Comparison of ENCODE assay signal across 27 mouse cellular contexts in the genomic region with DNA sequence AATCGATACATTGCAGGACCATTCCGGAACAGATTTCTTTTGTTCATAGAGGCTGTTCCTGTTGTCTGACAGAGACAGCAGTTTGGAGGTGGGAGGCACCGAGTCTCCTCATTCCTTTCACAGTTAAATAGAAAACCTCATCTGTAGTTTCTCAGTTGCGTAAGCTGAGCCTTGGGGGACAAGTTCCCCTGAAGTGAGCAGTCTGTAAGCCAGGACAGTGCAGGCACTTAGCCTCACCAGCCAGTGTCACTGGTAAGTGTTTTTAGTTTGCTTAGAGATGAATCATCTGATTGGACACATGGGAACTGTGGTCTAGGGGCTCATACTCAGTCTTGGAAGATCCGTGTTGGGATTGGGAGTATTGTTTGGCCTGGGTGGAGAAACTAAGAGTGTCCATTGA. TPM values are rescaled to one million over a fixed set of nuclear protein-coding genes. Genes with fewer than 3 reads are reported as not detected.
DNase-seq lines count a peak whose midpoint lies in the region; ATAC-seq and TF ChIP-seq lines count a peak whose summit lies in the region.
"Had no signal": no experiment of that assay in that cellular context is flagged by ENCODE, and none has a peak within 500 bp of the region (broad histone marks: within the 10 kb centered on the region; RNA-seq: fewer than 3 reads in every experiment).

A gene (plus strand): TSS at position 154 of the 400 bp plus-strand sequence.

- DNase-seq in embryonic facial prominence, embryonic 10.5 days (ENCODE audit: low spot score), result no peak
- peak; percentile 21 for DNase-seq in hindbrain, embryonic 11.5 days (ENCODE audit: low spot score)
- DNase-seq in hindbrain, postnatal 0 days (ENCODE audit: low spot score), result no peak
- peak; percentile 85 for DNase-seq in midbrain, embryonic 11.5 days (ENCODE audit: low spot score, missing footprints)
- no peak for DNase-seq in midbrain, postnatal 0 days (ENCODE audit: low spot score)
- DNase-seq in left cerebral cortex, adult 9 months (ENCODE audit: low spot score in 2 of 2), result no peak

- H3K4me2 ChIP-seq in embryonic facial prominence, embryonic 13.5 days, result no peak within 1 kb of the TSS
- no peak within 1 kb of the TSS for H3K4me2 ChIP-seq in hindbrain, embryonic 11.5 days (replicated peaks; ENCODE audit: low read depth, low read length)
- H3K4me2 ChIP-seq in hindbrain, postnatal 0 days (ENCODE audit: low read depth, low read length), result no peak within 1 kb of the TSS
- no peak within 1 kb of the TSS for H3K4me2 ChIP-seq in midbrain, embryonic 11.5 days
- no peak within 1 kb of the TSS for H3K4me2 ChIP-seq in midbrain, postnatal 0 days (ENCODE audit: low read depth, low read length, poor library complexity, severe bottlenecking)
- H3K4me2 ChIP-seq: heart, embryonic 12.5 days; kidney, embryonic 15.5 days; limb, embryonic 12.5 days; liver, embryonic 15.5 days; lung, embryonic 14.5 days; neural tube, embryonic 12.5 days had no signal

- H3K9me3 ChIP-seq in embryonic facial prominence, embryonic 13.5 days, result no peaks in the 10 kb centered on the region
- H3K9me3 ChIP-seq in embryonic facial prominence, embryonic 10.5 days, result no peaks in the 10 kb centered on the region
- no peaks in the 10 kb centered on the region for H3K9me3 ChIP-seq in hindbrain, embryonic 11.5 days (ENCODE audit: control insufficient read depth, low read length)
- H3K9me3 ChIP-seq in hindbrain, postnatal 0 days (ENCODE audit: low read length), result no peaks in the 10 kb centered on the region
- H3K9me3 ChIP-seq in midbrain, embryonic 11.5 days (ENCODE audit: control insufficient read depth, low read length), result no peaks in the 10 kb centered on the region
- H3K9me3 ChIP-seq in midbrain, postnatal 0 days (ENCODE audit: low read length), result no peaks in the 10 kb centered on the region
- H3K9me3 ChIP-seq: heart, embryonic 12.5 days; kidney, embryonic 15.5 days; limb, embryonic 12.5 days; liver, embryonic 15.5 days; midbrain, embryonic 10.5 days; neural tube, embryonic 12.5 days had no signal

- no peak within 1 kb of the TSS for H3K4me3 ChIP-seq in embryonic facial prominence, embryonic 13.5 days
- H3K4me3 ChIP-seq in embryonic facial prominence, embryonic 10.5 days, result no peak within 1 kb of the TSS
- no peak within 1 kb of the TSS for H3K4me3 ChIP-seq in hindbrain, embryonic 11.5 days (ENCODE audit: low read depth, low read length)
- H3K4me3 ChIP-seq in hindbrain, postnatal 0 days (ENCODE audit: low read length), result no peak within 1 kb of the TSS
- no peak within 1 kb of the TSS for H3K4me3 ChIP-seq in midbrain, embryonic 11.5 days (ENCODE audit: low read depth, low read length)
- H3K4me3 ChIP-seq in midbrain, postnatal 0 days (ENCODE audit: low read depth, low read length), result no peak within 1 kb of the TSS
- H3K4me3 ChIP-seq: erythroblast, embryonic 14.5 days; heart, adult 2 months; heart, embryonic 12.5 days; kidney, embryonic 15.5 days; limb, embryonic 12.5 days; liver, embryonic 15.5 days; midbrain, embryonic 10.5 days; myocyte; neural tube, embryonic 12.5 days had no signal

- peak within 1 kb of the TSS; percentile 60 for H3K27ac ChIP-seq in embryonic facial prominence, embryonic 13.5 days
- no peak within 1 kb of the TSS for H3K27ac ChIP-seq in embryonic facial prominence, embryonic 10.5 days (replicated peaks)
- H3K27ac ChIP-seq in hindbrain, embryonic 11.5 days (ENCODE audit: low read depth, low read length), result no peak within 1 kb of the TSS
- no peak within 1 kb of the TSS for H3K27ac ChIP-seq in hindbrain, postnatal 0 days
- H3K27ac ChIP-seq in midbrain, embryonic 11.5 days (ENCODE audit: low read depth, low read length), result no peak within 1 kb of the TSS
- no peak within 1 kb of the TSS for H3K27ac ChIP-seq in midbrain, postnatal 0 days (ENCODE audit: low read depth, low read length)
- H3K27ac ChIP-seq: heart, adult 2 months; kidney, embryonic 15.5 days; limb, embryonic 12.5 days; liver, embryonic 15.5 days; midbrain, embryonic 10.5 days; neural tube, embryonic 12.5 days; stomach, postnatal 0 days had no signal

- H3K36me3 ChIP-seq in embryonic facial prominence, embryonic 13.5 days, result peaks cover 41% of the 10 kb centered on the region
- H3K36me3 ChIP-seq in embryonic facial prominence, embryonic 10.5 days (replicated peaks), result peaks cover 53% of the 10 kb centered on the region
- H3K36me3 ChIP-seq in hindbrain, embryonic 11.5 days (ENCODE audit: control insufficient read depth, insufficient read depth, low read length), result no peaks in the 10 kb centered on the region
- H3K36me3 ChIP-seq in hindbrain, postnatal 0 days (ENCODE audit: insufficient read depth, low read length), result peaks cover 11% of the 10 kb centered on the region; the same call in 1 of the 2 replicates
- peaks cover 10% of the 10 kb centered on the region; the same call in 1 of the 2 replicates for H3K36me3 ChIP-seq in midbrain, embryonic 11.5 days (ENCODE audit: control insufficient read depth, insufficient read depth, low read length)
- peaks cover 19% of the 10 kb centered on the region for H3K36me3 ChIP-seq in midbrain, postnatal 0 days (ENCODE audit: insufficient read depth, low read length)

- 38% methylated on average over 5 of the region's 5 CpGs for WGBS in embryonic facial prominence, embryonic 13.5 days
- WGBS in embryonic facial prominence, embryonic 10.5 days, result 55% methylated on average over 5 of the region's 5 CpGs
- 51% methylated on average over 5 of the region's 5 CpGs for WGBS in hindbrain, embryonic 11.5 days
- WGBS in hindbrain, postnatal 0 days, result 46% methylated on average over 5 of the region's 5 CpGs
- WGBS in midbrain, embryonic 11.5 days, result 65% methylated on average over 5 of the region's 5 CpGs
- WGBS in midbrain, postnatal 0 days, result 52% methylated on average over 5 of the region's 5 CpGs

- TF ChIP-seq CTCF in hindbrain, postnatal 0 days (IDR thresholded peaks at IDR 0.05; ENCODE audit: low read depth), result no peak
- no peak for TF ChIP-seq CTCF in midbrain, postnatal 0 days (IDR thresholded peaks at IDR 0.05)

- H3K9ac ChIP-seq in embryonic facial prominence, embryonic 13.5 days, result no peak within 1 kb of the TSS
- H3K9ac ChIP-seq in hindbrain, embryonic 11.5 days (ENCODE audit: low read depth, low read length), result no peak within 1 kb of the TSS
- no peak within 1 kb of the TSS for H3K9ac ChIP-seq in hindbrain, postnatal 0 days (replicated peaks; ENCODE audit: low read length)
- no peak within 1 kb of the TSS for H3K9ac ChIP-seq in midbrain, embryonic 11.5 days (ENCODE audit: low read length)
- H3K9ac ChIP-seq in midbrain, postnatal 0 days (replicated peaks; ENCODE audit: low read length, poor library complexity, severe bottlenecking), result no peak within 1 kb of the TSS
- H3K9ac ChIP-seq: heart, embryonic 12.5 days; kidney, embryonic 15.5 days; limb, embryonic 12.5 days; liver, embryonic 15.5 days; lung, embryonic 14.5 days; neural tube, embryonic 12.5 days had no signal

- no peaks in the 10 kb centered on the region for H3K27me3 ChIP-seq in embryonic facial prominence, embryonic 13.5 days
- H3K27me3 ChIP-seq in embryonic facial prominence, embryonic 10.5 days (replicated peaks; ENCODE audit: low read depth, poor library complexity, severe bottlenecking), result no peaks in the 10 kb centered on the region
- no peaks in the 10 kb centered on the region for H3K27me3 ChIP-seq in hindbrain, embryonic 11.5 days (ENCODE audit: control insufficient read depth, insufficient read depth, low read length)
- no peaks in the 10 kb centered on the region for H3K27me3 ChIP-seq in hindbrain, postnatal 0 days (ENCODE audit: insufficient read depth, low read length)
- H3K27me3 ChIP-seq in midbrain, embryonic 11.5 days (ENCODE audit: control insufficient read depth, insufficient read depth, low read length), result no peaks in the 10 kb centered on the region
- H3K27me3 ChIP-seq in midbrain, postnatal 0 days (ENCODE audit: insufficient read depth, low read length), result no peaks in the 10 kb centered on the region
- H3K27me3 ChIP-seq: CH12.LX; heart, embryonic 12.5 days; kidney, embryonic 15.5 days; limb, embryonic 12.5 days; liver, embryonic 15.5 days; neural tube, embryonic 12.5 days had no signal

- ATAC-seq in embryonic facial prominence, embryonic 13.5 days (ENCODE audit: insufficient number of reproducible peaks, insufficient read depth, low FRiP score, low TSS enrichment, low read depth), result no peak
- ATAC-seq in hindbrain, embryonic 11.5 days (ENCODE audit: low FRiP score), result no peak
- no peak for ATAC-seq in hindbrain, postnatal 0 days
- ATAC-seq in midbrain, embryonic 11.5 days (ENCODE audit: low FRiP score), result no peak
- no peak for ATAC-seq in midbrain, postnatal 0 days (ENCODE audit: low FRiP score)
- peak; percentile 33 for ATAC-seq in granulocyte monocyte progenitor cell, adult 5-6 weeks (replicated peaks; ENCODE audit: poor library complexity, severe bottlenecking)
- ATAC-seq: inflammation-experienced regulatory T-cells, adult 6 months had no signal

- H3K4me1 ChIP-seq in embryonic facial prominence, embryonic 13.5 days, result no peaks in the 10 kb centered on the region
- no peaks in the 10 kb centered on the region for H3K4me1 ChIP-seq in embryonic facial prominence, embryonic 10.5 days
- no peaks in the 10 kb centered on the region for H3K4me1 ChIP-seq in hindbrain, embryonic 11.5 days (replicated peaks; ENCODE audit: control insufficient read depth, insufficient read depth, low read length)
- no peaks in the 10 kb centered on the region for H3K4me1 ChIP-seq in hindbrain, postnatal 0 days (ENCODE audit: insufficient read depth, low read length)
- no peaks in the 10 kb centered on the region for H3K4me1 ChIP-seq in midbrain, embryonic 11.5 days (ENCODE audit: control insufficient read depth, insufficient read depth, low read length)
- no peaks in the 10 kb centered on the region for H3K4me1 ChIP-seq in midbrain, postnatal 0 days (ENCODE audit: insufficient read depth, low read length)
- H3K4me1 ChIP-seq: heart, embryonic 12.5 days; kidney, embryonic 15.5 days; limb, embryonic 12.5 days; liver, embryonic 15.5 days; midbrain, embryonic 10.5 days; neural tube, embryonic 12.5 days had no signal

RNA-seq across cellular contexts. Expression of the gene that starts here (rescaled TPM):
- 0.21 and 0.62 TPM in 2 replicates for polyA plus RNA-seq in embryonic facial prominence, embryonic 13.5 days (2015; fragmentation: Nextera tagmentation; extraction: Ambion mirVana)
- polyA plus RNA-seq in embryonic facial prominence, embryonic 10.5 days (2016; fragmentation: Nextera tagmentation; extraction: Ambion mirVana), result 0.50 and 0.92 TPM in 2 replicates
- polyA plus RNA-seq in hindbrain, embryonic 11.5 days (2014; fragmentation: Nextera tagmentation; extraction: Ambion mirVana), result 1.1 and 1.2 TPM in 2 replicates
- 0.25 and 1.5 TPM in 2 replicates for total RNA-seq in hindbrain, postnatal 0 days (2014; rRNA removed)
- 0.86 and 0.98 TPM in 2 replicates for polyA plus RNA-seq in hindbrain, postnatal 0 days (2015; fragmentation: Nextera tagmentation; extraction: Ambion mirVana)
- polyA plus RNA-seq in midbrain, embryonic 11.5 days (2014; fragmentation: Nextera tagmentation; extraction: Ambion mirVana), result 0.79 and 0.83 TPM in 2 replicates
- 0.22 and 0.80 TPM in 2 replicates for total RNA-seq in midbrain, postnatal 0 days (2014; rRNA removed)
- 0.25 and 0.46 TPM in 2 replicates for polyA plus RNA-seq in midbrain, postnatal 0 days (2015; fragmentation: Nextera tagmentation; extraction: Ambion mirVana)
- not detected in 2 replicates for total RNA-seq in granulocyte monocyte progenitor cell, adult 5-6 weeks (2014; fragmentation: Nextera tagmentation)
- total RNA-seq in granulocyte monocyte progenitor cell, adult 5-6 weeks (2017), result not detected in 2 replicates
- total RNA-seq: CH12.LX; hematopoietic stem cell, adult 5-6 weeks; liver, adult 2 months; megakaryocyte progenitor cell, adult 5-6 weeks; MEL had no signal
- polyA plus RNA-seq: C2C12; erythroblast, embryonic 14.5 days; heart, postnatal 0 days; inflammation-experienced regulatory T-cells, adult 6 months; limb, embryonic 12.5 days; liver, adult 2 months; liver, embryonic 15.5 days; myocyte had no signal

Comparison
In these comparisons a context has a peak if more than half of its experiments do, and no peak if none do; other contexts are left out.
1. Peak in DNase-seq in midbrain, embryonic 11.5 days; RNA of the gene not detected or under 1 TPM.
2. Peak in ATAC-seq in granulocyte monocyte progenitor cell, adult 5-6 weeks; RNA of the gene not detected or under 1 TPM.